Mouse (Mus musculus): ENCODE data around the gene Txndc11.

Txndc11 gene

GRCm38 (mm10) chr16:11109198-11109740 lies 25.2 kb downstream of the Txndc11 start:
- DNase-seq (ENCODE audit: low read depth, low spot score): no peak

- DNase-seq (ENCODE audit: low read depth, low spot score): no peak
These were observed 29.5 kb downstream of the Txndc11 start for GRCm38 (mm10) chr16:11104905-11105304.

GRCm38 (mm10) chr16:11097301-11097700 lies 37.1 kb downstream of the Txndc11 start:
- no peak for DNase-seq (ENCODE audit: low read depth, low spot score)

GRCm38 (mm10) chr16:11093717-11094386 lies 40.6 kb downstream of the Txndc11 start:
- no peak for DNase-seq (ENCODE audit: low read depth, low spot score)

GRCm38 (mm10) chr16:11092523-11092922 lies 41.9 kb downstream of the Txndc11 start:
- no peak for DNase-seq (ENCODE audit: low read depth, low spot score)

GRCm38 (mm10) chr16:11092061-11092460 lies 42.4 kb downstream of the Txndc11 start:
- no peak for DNase-seq (ENCODE audit: low read depth, low spot score)

GRCm38 (mm10) chr16:11090836-11091570 lies 43.4 kb downstream of the Txndc11 start:
- DNase-seq (ENCODE audit: low read depth, low spot score): no peak

- peak; percentile 49 for DNase-seq (ENCODE audit: low read depth, low spot score)
These were observed 47.4 kb downstream of the Txndc11 start for GRCm38 (mm10) chr16:11086856-11087588.

GRCm38 (mm10) chr16:11086299-11086698 lies 48.2 kb downstream of the Txndc11 start:
- no peak for DNase-seq (ENCODE audit: low read depth, low spot score)

GRCm38 (mm10) chr16:11084181-11084580 lies 50.3 kb downstream of the Txndc11 start:
- no peak for DNase-seq (ENCODE audit: low read depth, low spot score)

- no peak for DNase-seq (ENCODE audit: low read depth, low spot score)
These were observed 56.1 kb downstream of the Txndc11 start for GRCm38 (mm10) chr16:11078216-11078869.

- no peak for DNase-seq (ENCODE audit: low read depth, low spot score)
These were observed 56.7 kb downstream of the Txndc11 start for GRCm38 (mm10) chr16:11077601-11078201.

- DNase-seq (ENCODE audit: low read depth, low spot score): no peak
These were observed 61.4 kb downstream of the Txndc11 start for GRCm38 (mm10) chr16:11073060-11073459.

- DNase-seq (ENCODE audit: low read depth, low spot score): no peak
These were observed 62.0 kb downstream of the Txndc11 start for GRCm38 (mm10) chr16:11072454-11072853.

GRCm38 (mm10) chr16:11071887-11072286 lies 62.6 kb downstream of the Txndc11 start:
- DNase-seq (ENCODE audit: low read depth, low spot score): no peak

GRCm38 (mm10) chr16:11071176-11071575 lies 63.3 kb downstream of the Txndc11 start:
- DNase-seq (ENCODE audit: low read depth, low spot score): no peak

GRCm38 (mm10) chr16:11069710-11070420 lies 64.6 kb downstream of the Txndc11 start:
- no peak for DNase-seq (ENCODE audit: low read depth, low spot score)

GRCm38 (mm10) chr16:11069271-11069670 lies 65.2 kb downstream of the Txndc11 start:
- no peak for DNase-seq (ENCODE audit: low read depth, low spot score)

- no peak for DNase-seq (ENCODE audit: low read depth, low spot score)
These were observed 65.8 kb downstream of the Txndc11 start for GRCm38 (mm10) chr16:11068666-11069065.

GRCm38 (mm10) chr16:11066833-11067191 lies 67.6 kb downstream of the Txndc11 start:
- no peak for DNase-seq (ENCODE audit: low read depth, low spot score)

Data from brain, embryonic 18.5 days (tissue).